Mouse (Mus musculus): ENCODE measurements around the gene Hnrnpdl. TPM values are rescaled to one million over a fixed set of nuclear protein-coding genes. Genes with fewer than 3 reads are reported as not detected.

Hnrnpdl gene
- total and polyA plus RNA-seq, 3 experiments = 153 to 239 TPM; not detected in 1

DNA sequence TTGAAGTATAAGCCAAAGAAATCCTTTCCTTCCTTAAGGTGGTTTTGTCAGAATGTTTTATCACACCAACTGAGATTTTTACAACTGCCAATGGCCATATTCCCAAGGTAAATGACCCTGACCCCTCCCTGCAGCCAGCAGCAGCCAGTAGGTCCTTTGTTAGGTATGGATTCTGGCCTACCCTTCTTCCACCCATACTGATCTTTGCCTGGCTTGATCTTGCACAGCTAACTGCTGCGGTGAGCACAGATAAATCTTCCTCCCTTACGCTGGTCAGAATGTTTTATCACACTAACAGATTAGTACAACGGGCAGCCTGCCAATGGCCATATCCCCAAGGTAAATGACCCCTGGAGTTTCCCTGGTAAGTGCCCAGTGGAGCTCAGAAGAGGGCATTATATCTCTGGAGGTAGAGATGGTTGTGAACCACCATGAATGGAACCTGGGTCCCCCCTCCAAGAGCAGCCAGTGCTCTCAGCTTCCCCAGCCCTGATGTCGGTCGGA is 16.5 kb upstream of the Hnrnpdl start:
- H3K36me3 ChIP-seq (ENCODE audit: control insufficient read depth in 1 of 2, insufficient read depth in 2 of 2, low read length in 2 of 2) = peaks cover 7 to 17% of the 10 kb centered on the region in 2 experiments
- TF ChIP-seq ETS1 (IDR thresholded peaks at IDR 0.05; ENCODE audit: low read depth, low read length) = no peak
- DNase-seq (ENCODE audit: low read depth, low spot score) = no peak

DNA sequence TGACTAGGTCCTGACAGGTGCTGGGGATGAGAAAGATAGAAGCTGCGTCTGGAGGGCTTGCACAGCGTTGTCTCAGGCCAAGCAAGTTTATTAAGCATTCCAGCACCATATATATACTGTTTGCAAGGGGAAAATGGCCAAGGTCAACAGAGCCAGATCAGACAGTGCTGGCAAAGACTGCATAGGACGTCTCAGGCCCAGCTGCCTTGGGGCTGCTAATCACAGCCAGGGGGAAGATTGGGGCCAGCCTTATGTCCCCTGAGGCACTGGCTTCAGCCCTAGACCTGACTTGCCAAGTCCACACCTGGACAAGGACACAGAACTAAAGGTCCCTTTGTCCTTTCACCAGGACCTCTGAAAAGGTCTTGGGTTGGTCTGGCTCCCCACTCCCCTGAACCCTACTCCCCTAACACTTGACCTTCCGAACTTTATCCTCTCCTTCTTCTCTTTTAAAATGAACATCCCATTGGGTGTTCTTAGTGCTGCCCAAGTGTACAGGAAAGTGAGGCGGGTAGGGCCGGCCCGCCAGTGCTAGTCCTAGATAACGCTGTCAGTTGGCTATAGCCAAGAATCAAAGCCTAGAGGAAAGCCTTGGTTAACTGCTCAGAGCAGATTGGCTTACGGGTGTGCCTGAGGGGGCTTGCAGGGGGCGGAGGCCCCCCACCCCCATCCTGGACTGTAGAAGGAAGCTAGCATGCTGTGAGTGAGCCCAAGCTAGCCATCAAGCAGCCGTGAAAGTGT is 15.5 kb upstream of the Hnrnpdl start:
- Histone ChIP-seq H3K36me3 (ENCODE audit: control insufficient read depth in 1 of 2, insufficient read depth in 2 of 2, low read length in 2 of 2) (peaks cover 4 to 17% of the 10 kb centered on the region in 2 experiments), H3K9ac (ENCODE audit: control insufficient read depth, low read depth, low read length, poor library complexity, severe bottlenecking) (no peak overlapping the region), H3K9me3 (replicated peaks; ENCODE audit: insufficient read depth, low read length) (no peaks in the 10 kb centered on the region), H3K79me2 (ENCODE audit: control insufficient read depth, insufficient read depth, low read length, poor library complexity) (peaks cover 41% of the 10 kb centered on the region), H3K27ac (ENCODE audit: control insufficient read depth, low read depth, low read length) (no peak overlapping the region), H3K4me3 (ENCODE audit: control insufficient read depth in 1 of 2, insufficient read depth in 1 of 2, low read depth in 2 of 2, low read length in 2 of 2) (no peak overlapping the region), H3K27me3 (ENCODE audit: control insufficient read depth in 1 of 2, insufficient read depth in 2 of 2, low read length in 2 of 2) (no peaks in the 10 kb centered on the region), H3K4me1 (ENCODE audit: control insufficient read depth in 1 of 2, insufficient read depth in 2 of 2, low read length in 2 of 2) (peaks cover 7 to 15% of the 10 kb centered on the region in 2 experiments; a peak in 3 of 4 replicates)
- TF ChIP-seq MAX (IDR thresholded peaks at IDR 0.05; ENCODE audit: low read length) (no peak), POLR2A (IDR thresholded peaks at IDR 0.05; ENCODE audit: control insufficient read depth in 1 of 2, insufficient read depth in 1 of 2, low read depth in 1 of 2, low read length in 2 of 2, poor library complexity in 1 of 2) (no peak), ZNF384 (IDR thresholded peaks at IDR 0.05; ENCODE audit: low read depth, low read length) (no peak), SMC3 (IDR thresholded peaks at IDR 0.05; ENCODE audit: low read depth, low read length) (no peak), ZC3H11A (IDR thresholded peaks at IDR 0.05; ENCODE audit: low read depth, low read length) (no peak), HCFC1 (IDR thresholded peaks at IDR 0.05; ENCODE audit: low read depth, low read length) (no peak), JUND (IDR thresholded peaks at IDR 0.05; ENCODE audit: low read depth, low read length) (no peak), ELF1 (IDR thresholded peaks at IDR 0.05; ENCODE audit: low read depth, low read length) (no peak), CTCF (IDR thresholded peaks at IDR 0.05 in 2 of 3, conservative IDR thresholded peaks at IDR 0.05 in 1 of 3; ENCODE audit: control insufficient read depth in 1 of 3, insufficient read depth in 1 of 3, low read depth in 2 of 3, low read length in 3 of 3, poor library complexity in 1 of 3, severe bottlenecking in 1 of 3) (no peak), RCOR1 (IDR thresholded peaks at IDR 0.05; ENCODE audit: low read depth, low read length) (no peak), E2F4 (IDR thresholded peaks at IDR 0.05; ENCODE audit: borderline replicate concordance, low read depth, low read length) (no peak), ETS1 (IDR thresholded peaks at IDR 0.05; ENCODE audit: low read depth, low read length) (no peak), MYB (IDR thresholded peaks at IDR 0.05; ENCODE audit: low read depth, low read length) (0 out of 2 replicates have a peak, but pooled peaks have one; percentile 17), ZKSCAN1 (IDR thresholded peaks at IDR 0.05; ENCODE audit: low read depth, low read length) (no peak), TCF12 (IDR thresholded peaks at IDR 0.05; ENCODE audit: low read depth, low read length) (peak; percentile 43; the same call in 1 of the 2 replicates), NRF1 (IDR thresholded peaks at IDR 0.05; ENCODE audit: insufficient read depth, low read depth, low read length, poor library complexity, severe bottlenecking) (no peak), USF2 (IDR thresholded peaks at IDR 0.05; ENCODE audit: borderline replicate concordance in 1 of 2, insufficient read depth in 1 of 2, low read depth in 1 of 2, low read length in 2 of 2) (no peak), GATA1 (IDR thresholded peaks at IDR 0.05; ENCODE audit: low read depth, low read length) (no peak), EP300 (IDR thresholded peaks at IDR 0.05; ENCODE audit: low read depth in 1 of 2, low read length in 2 of 2) (peak; percentile 32 to 62; a peak in 2 of 4 replicates), USF1 (IDR thresholded peaks at IDR 0.05; ENCODE audit: low read depth, low read length) (no peak), CHD2 (IDR thresholded peaks at IDR 0.05; ENCODE audit: low read length) (no peak), POLR2AphosphoS2 (IDR thresholded peaks at IDR 0.05; ENCODE audit: low read length) (no peak), SIN3A (IDR thresholded peaks at IDR 0.05; ENCODE audit: low read length) (no peak), MEF2A (IDR thresholded peaks at IDR 0.05; ENCODE audit: extremely low read depth, insufficient replicate concordance, low read depth, low read length, poor library complexity, severe bottlenecking) (no peak), CHD1 (IDR thresholded peaks at IDR 0.05; ENCODE audit: low read depth, low read length) (no peak), NELFE (IDR thresholded peaks at IDR 0.05; ENCODE audit: low read depth, low read length) (no peak), KAT2A (conservative IDR thresholded peaks at IDR 0.05; ENCODE audit: low read depth, low read length) (no peak)
- DNase-seq (ENCODE audit: low read depth, low spot score) = peak; percentile 41

More for the DNA sequence above, 16.5 kb upstream of the Hnrnpdl start:
- H3K27ac ChIP-seq (ENCODE audit: control insufficient read depth, low read depth, low read length) = peak overlapping the region; percentile 8; the same call in 1 of the 2 replicates
- H3K27me3 ChIP-seq (ENCODE audit: control insufficient read depth in 1 of 2, insufficient read depth in 2 of 2, low read length in 2 of 2) = no peaks in the 10 kb centered on the region
- H3K9me3 ChIP-seq (replicated peaks; ENCODE audit: insufficient read depth, low read length) = no peaks in the 10 kb centered on the region
- H3K9ac ChIP-seq (ENCODE audit: control insufficient read depth, low read depth, low read length, poor library complexity, severe bottlenecking) = no peak overlapping the region
- H3K79me2 ChIP-seq (ENCODE audit: control insufficient read depth, insufficient read depth, low read length, poor library complexity) = peaks cover 32% of the 10 kb centered on the region
- H3K4me1 ChIP-seq (ENCODE audit: control insufficient read depth in 1 of 2, insufficient read depth in 2 of 2, low read length in 2 of 2) = peaks cover 7 to 15% of the 10 kb centered on the region in 2 experiments; a peak in 3 of 4 replicates
- H3K4me3 ChIP-seq (ENCODE audit: control insufficient read depth in 1 of 2, insufficient read depth in 1 of 2, low read depth in 2 of 2, low read length in 2 of 2) = no peak overlapping the region
